Mouse (Mus musculus): ENCODE measurements around the gene Asf1a. TPM values are rescaled to one million over a fixed set of nuclear protein-coding genes. Genes with fewer than 3 reads are reported as not detected.

The Asf1a gene
- total and polyA plus RNA-seq, 3 experiments: 65.1 to 91.4 TPM; not detected in 1

GRCm38 (mm10) chr10:53629247-53629917 is 32.8 kb downstream of the Asf1a start:
- peak; percentile 93 for DNase-seq (ENCODE audit: low read depth, low spot score)
- peak overlapping the region; percentile 63 to 99 for H3K4me3 ChIP-seq (ENCODE audit: control insufficient read depth in 1 of 2, insufficient read depth in 1 of 2, low read depth in 2 of 2, low read length in 2 of 2)
- H3K27me3 ChIP-seq (ENCODE audit: control insufficient read depth in 1 of 2, insufficient read depth in 2 of 2, low read length in 2 of 2): peaks cover under 1 to 5% of the 10 kb centered on the region in 2 experiments
- TF ChIP-seq MYC (IDR thresholded peaks at IDR 0.05; ENCODE audit: low read depth, low read length): 0 out of 2 replicates have a peak, but pooled peaks have one; percentile 16
- TF ChIP-seq UBTF (IDR thresholded peaks at IDR 0.05; ENCODE audit: borderline replicate concordance, insufficient read depth, low read depth, low read length): no peak
- TF ChIP-seq ZNF384 (IDR thresholded peaks at IDR 0.05; ENCODE audit: low read depth, low read length): 0 out of 2 replicates have a peak, but pooled peaks have one; percentile 56
- TF ChIP-seq POLR2A (IDR thresholded peaks at IDR 0.05; ENCODE audit: control insufficient read depth in 1 of 2, insufficient read depth in 1 of 2, low read depth in 1 of 2, low read length in 2 of 2, poor library complexity in 1 of 2): peak; percentile 77 to 86
- TF ChIP-seq SMC3 (IDR thresholded peaks at IDR 0.05; ENCODE audit: low read depth, low read length): peak; percentile 50
- TF ChIP-seq POLR2AphosphoS2 (IDR thresholded peaks at IDR 0.05; ENCODE audit: low read length): peak; percentile 71
- peak; percentile 53 for TF ChIP-seq HCFC1 (IDR thresholded peaks at IDR 0.05; ENCODE audit: low read depth, low read length)
- no peak for TF ChIP-seq TAL1 (IDR thresholded peaks at IDR 0.05; ENCODE audit: low read length)
- TF ChIP-seq ZMIZ1 (IDR thresholded peaks at IDR 0.05; ENCODE audit: low read depth, low read length): peak; percentile 22; the same call in 1 of the 2 replicates
- peak; percentile 32 for TF ChIP-seq RAD21 (IDR thresholded peaks at IDR 0.05; ENCODE audit: low read depth, low read length)
- TF ChIP-seq USF2 (IDR thresholded peaks at IDR 0.05; ENCODE audit: borderline replicate concordance in 1 of 2, insufficient read depth in 1 of 2, low read depth in 1 of 2, low read length in 2 of 2): no peak
- no peak for TF ChIP-seq MEF2A (IDR thresholded peaks at IDR 0.05; ENCODE audit: extremely low read depth, insufficient replicate concordance, low read depth, low read length, poor library complexity, severe bottlenecking)
- TF ChIP-seq CTCF (IDR thresholded peaks at IDR 0.05 in 2 of 3, conservative IDR thresholded peaks at IDR 0.05 in 1 of 3; ENCODE audit: control insufficient read depth in 1 of 3, insufficient read depth in 1 of 3, low read depth in 2 of 3, low read length in 3 of 3, poor library complexity in 1 of 3, severe bottlenecking in 1 of 3): peak in 2 of 3 experiments; percentile 9 to 64; a peak in 2 of 6 replicates
- peak; percentile 86 for TF ChIP-seq NELFE (IDR thresholded peaks at IDR 0.05; ENCODE audit: low read depth, low read length)
- TF ChIP-seq NRF1 (IDR thresholded peaks at IDR 0.05; ENCODE audit: insufficient read depth, low read depth, low read length, poor library complexity, severe bottlenecking): 0 out of 2 replicates have a peak, but pooled peaks have one; percentile 21
- TF ChIP-seq MXI1 (IDR thresholded peaks at IDR 0.05; ENCODE audit: low read depth, low read length): peak; percentile 63
- 0 out of 2 replicates have a peak, but pooled peaks have one; percentile 89 for TF ChIP-seq E2F4 (IDR thresholded peaks at IDR 0.05; ENCODE audit: borderline replicate concordance, low read depth, low read length)
- peak; percentile 55; the same call in 1 of the 2 replicates for TF ChIP-seq SIN3A (IDR thresholded peaks at IDR 0.05; ENCODE audit: low read length)
- peaks cover 5% of the 10 kb centered on the region; the same call in 1 of the 2 replicates for H3K79me2 ChIP-seq (ENCODE audit: control insufficient read depth, insufficient read depth, low read length, poor library complexity)
- H3K9ac ChIP-seq (ENCODE audit: control insufficient read depth, low read depth, low read length, poor library complexity, severe bottlenecking): peak overlapping the region; percentile 100
- H3K4me1 ChIP-seq (ENCODE audit: control insufficient read depth in 1 of 2, insufficient read depth in 2 of 2, low read length in 2 of 2): peaks cover 0 to 7% of the 10 kb centered on the region in 2 experiments; a peak in 2 of 4 replicates
- no peaks in the 10 kb centered on the region for H3K9me3 ChIP-seq (replicated peaks; ENCODE audit: insufficient read depth, low read length)
- peak overlapping the region; percentile 87 for H3K27ac ChIP-seq (ENCODE audit: control insufficient read depth, low read depth, low read length)
- H3K36me3 ChIP-seq (ENCODE audit: control insufficient read depth in 1 of 2, insufficient read depth in 2 of 2, low read length in 2 of 2): peaks cover 0 to 10% of the 10 kb centered on the region in 2 experiments; a peak in 2 of 4 replicates

All from MEL (cell line).